Mouse (Mus musculus): ENCODE measurements at regions not wholly inside any gene's neighbourhood (a gene's known extent, or its start where the extent isn't known, plus 50 kb on each side); places are given as distances from the start of the nearest gene placed in this dataset.

- TF ChIP-seq CTCF (IDR thresholded peaks at IDR 0.05; ENCODE audit: low read depth, low read length): no peak
- TF ChIP-seq POLR2A (IDR thresholded peaks at IDR 0.05; ENCODE audit: borderline replicate concordance, low read depth, low read length): no peak
- Histone ChIP-seq H3K4me3 (ENCODE audit: insufficient read depth, low read length) (no peak overlapping the region), H3K27ac (ENCODE audit: insufficient read depth, low read depth, low read length) (no peak overlapping the region), H3K4me1 (ENCODE audit: control insufficient read depth, insufficient read depth, low read length) (no peaks in the 10 kb centered on the region)
These were observed 173.7 kb upstream of the Camk1g start for GRCm38 (mm10) chr1:193543834-193544233.

GRCm38 (mm10) chr1:193543284-193543683 lies 173.2 kb upstream of the Camk1g start:
- TF ChIP-seq CTCF (IDR thresholded peaks at IDR 0.05; ENCODE audit: low read depth, low read length) (no peak), POLR2A (IDR thresholded peaks at IDR 0.05; ENCODE audit: borderline replicate concordance, low read depth, low read length) (no peak)
- no peaks in the 10 kb centered on the region for H3K4me1 ChIP-seq (ENCODE audit: control insufficient read depth, insufficient read depth, low read length)
- H3K4me3 ChIP-seq (ENCODE audit: insufficient read depth, low read length): no peak overlapping the region
- H3K27ac ChIP-seq (ENCODE audit: insufficient read depth, low read depth, low read length): no peak overlapping the region

GRCm38 (mm10) chr1:193541934-193542580 lies 172.0 kb upstream of the Camk1g start:
- TF ChIP-seq CTCF (IDR thresholded peaks at IDR 0.05; ENCODE audit: low read depth, low read length) (no peak), POLR2A (IDR thresholded peaks at IDR 0.05; ENCODE audit: borderline replicate concordance, low read depth, low read length) (no peak)
- Histone ChIP-seq H3K4me3 (ENCODE audit: insufficient read depth, low read length) (no peak overlapping the region), H3K27ac (ENCODE audit: insufficient read depth, low read depth, low read length) (no peak overlapping the region), H3K4me1 (ENCODE audit: control insufficient read depth, insufficient read depth, low read length) (no peaks in the 10 kb centered on the region)

GRCm38 (mm10) chr1:193541281-193541680 lies 171.2 kb upstream of the Camk1g start:
- no peaks in the 10 kb centered on the region for H3K4me1 ChIP-seq (ENCODE audit: control insufficient read depth, insufficient read depth, low read length)
- TF ChIP-seq POLR2A (IDR thresholded peaks at IDR 0.05; ENCODE audit: borderline replicate concordance, low read depth, low read length): no peak
- TF ChIP-seq CTCF (IDR thresholded peaks at IDR 0.05; ENCODE audit: low read depth, low read length): no peak
- no peak overlapping the region for H3K4me3 ChIP-seq (ENCODE audit: insufficient read depth, low read length)
- H3K27ac ChIP-seq (ENCODE audit: insufficient read depth, low read depth, low read length): no peak overlapping the region

- no peak for TF ChIP-seq POLR2A (IDR thresholded peaks at IDR 0.05; ENCODE audit: borderline replicate concordance, low read depth, low read length)
- no peak for TF ChIP-seq CTCF (IDR thresholded peaks at IDR 0.05; ENCODE audit: low read depth, low read length)
- Histone ChIP-seq H3K4me3 (ENCODE audit: insufficient read depth, low read length) (no peak overlapping the region), H3K27ac (ENCODE audit: insufficient read depth, low read depth, low read length) (no peak overlapping the region), H3K4me1 (ENCODE audit: control insufficient read depth, insufficient read depth, low read length) (no peaks in the 10 kb centered on the region)
These were observed 170.4 kb upstream of the Camk1g start for GRCm38 (mm10) chr1:193540486-193540885.

- Histone ChIP-seq H3K4me1 (ENCODE audit: control insufficient read depth, insufficient read depth, low read length) (no peaks in the 10 kb centered on the region), H3K27ac (ENCODE audit: insufficient read depth, low read depth, low read length) (no peak overlapping the region), H3K4me3 (ENCODE audit: insufficient read depth, low read length) (no peak overlapping the region)
- no peak for TF ChIP-seq POLR2A (IDR thresholded peaks at IDR 0.05; ENCODE audit: borderline replicate concordance, low read depth, low read length)
- TF ChIP-seq CTCF (IDR thresholded peaks at IDR 0.05; ENCODE audit: low read depth, low read length): no peak
These were observed 169.2 kb upstream of the Camk1g start for GRCm38 (mm10) chr1:193539261-193539660.

- H3K27ac ChIP-seq (ENCODE audit: insufficient read depth, low read depth, low read length): no peak overlapping the region
- H3K4me3 ChIP-seq (ENCODE audit: insufficient read depth, low read length): no peak overlapping the region
- TF ChIP-seq CTCF (IDR thresholded peaks at IDR 0.05; ENCODE audit: low read depth, low read length) (no peak), POLR2A (IDR thresholded peaks at IDR 0.05; ENCODE audit: borderline replicate concordance, low read depth, low read length) (no peak)
- no peaks in the 10 kb centered on the region for H3K4me1 ChIP-seq (ENCODE audit: control insufficient read depth, insufficient read depth, low read length)
These were observed 168.3 kb upstream of the Camk1g start for GRCm38 (mm10) chr1:193538425-193538824.

- no peak for TF ChIP-seq POLR2A (IDR thresholded peaks at IDR 0.05; ENCODE audit: borderline replicate concordance, low read depth, low read length)
- no peak for TF ChIP-seq CTCF (IDR thresholded peaks at IDR 0.05; ENCODE audit: low read depth, low read length)
- Histone ChIP-seq H3K27ac (ENCODE audit: insufficient read depth, low read depth, low read length) (no peak overlapping the region), H3K4me3 (ENCODE audit: insufficient read depth, low read length) (no peak overlapping the region), H3K4me1 (ENCODE audit: control insufficient read depth, insufficient read depth, low read length) (no peaks in the 10 kb centered on the region)
These were observed 167.5 kb upstream of the Camk1g start for GRCm38 (mm10) chr1:193537616-193538015.

GRCm38 (mm10) chr1:193536552-193536951 lies 166.5 kb upstream of the Camk1g start:
- Histone ChIP-seq H3K27ac (ENCODE audit: insufficient read depth, low read depth, low read length) (no peak overlapping the region), H3K4me1 (ENCODE audit: control insufficient read depth, insufficient read depth, low read length) (no peaks in the 10 kb centered on the region), H3K4me3 (ENCODE audit: insufficient read depth, low read length) (no peak overlapping the region)
- TF ChIP-seq POLR2A (IDR thresholded peaks at IDR 0.05; ENCODE audit: borderline replicate concordance, low read depth, low read length): no peak
- TF ChIP-seq CTCF (IDR thresholded peaks at IDR 0.05; ENCODE audit: low read depth, low read length): no peak

- H3K4me1 ChIP-seq (ENCODE audit: control insufficient read depth, insufficient read depth, low read length): no peaks in the 10 kb centered on the region
- H3K4me3 ChIP-seq (ENCODE audit: insufficient read depth, low read length): no peak overlapping the region
- no peak overlapping the region for H3K27ac ChIP-seq (ENCODE audit: insufficient read depth, low read depth, low read length)
- TF ChIP-seq CTCF (IDR thresholded peaks at IDR 0.05; ENCODE audit: low read depth, low read length) (no peak), POLR2A (IDR thresholded peaks at IDR 0.05; ENCODE audit: borderline replicate concordance, low read depth, low read length) (no peak)
These were observed 164.4 kb upstream of the Camk1g start for GRCm38 (mm10) chr1:193534449-193534848.
